Mouse (Mus musculus) left cerebral cortex, postnatal 4 days (tissue): ENCODE results near the gene Acer1. TPM values are rescaled to one million over a fixed set of nuclear protein-coding genes. Genes with fewer than 3 reads are reported as not detected.
"Not testable (repeated sequence)": the region's sequence is repeated elsewhere in the genome, so short reads cannot be mapped to it uniquely, and the experiment has no call there.

Experiments
- DNase-seq: peaks from one replicate; pipeline ENCODE4 v3.0.0-alpha.2; 2022
- intact Hi-C: fragments of 180-260 bp; cut with DNase I; formaldehyde crosslinking; loops from one replicate; pipeline ENCODE4 v1.15.1; 2025
- total RNA-seq, 2 experiments: library from RNA; stranded (reverse); gene quantifications; 2 replicates each; pipeline ENCODE4 v1.2.3; 2021

Acer1 gene
- total RNA-seq, 2 experiments from 2014 or later, result not detected

DNA sequence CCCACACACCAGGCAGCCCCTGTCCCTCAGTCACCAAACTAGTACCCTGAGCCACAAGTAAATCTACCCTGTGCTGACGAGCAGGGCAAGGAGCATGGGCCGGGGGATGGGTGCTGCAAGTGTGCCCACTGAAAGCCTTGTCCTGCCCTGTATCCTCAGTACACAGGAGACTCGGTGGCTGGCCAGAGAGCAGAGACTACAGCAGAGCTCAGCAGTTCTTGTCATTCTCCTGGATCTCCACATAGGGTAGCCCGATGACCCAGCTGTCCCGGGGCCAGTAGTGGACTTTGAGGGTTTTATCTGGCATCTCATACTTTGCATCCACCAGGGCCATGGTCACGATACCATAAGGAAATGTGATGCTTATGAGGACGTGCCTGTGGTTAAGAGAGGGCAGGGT is 27.1 kb downstream of the Acer1 start:
- no peak for DNase-seq
- intact Hi-C loops, result no loop called here

DNA sequence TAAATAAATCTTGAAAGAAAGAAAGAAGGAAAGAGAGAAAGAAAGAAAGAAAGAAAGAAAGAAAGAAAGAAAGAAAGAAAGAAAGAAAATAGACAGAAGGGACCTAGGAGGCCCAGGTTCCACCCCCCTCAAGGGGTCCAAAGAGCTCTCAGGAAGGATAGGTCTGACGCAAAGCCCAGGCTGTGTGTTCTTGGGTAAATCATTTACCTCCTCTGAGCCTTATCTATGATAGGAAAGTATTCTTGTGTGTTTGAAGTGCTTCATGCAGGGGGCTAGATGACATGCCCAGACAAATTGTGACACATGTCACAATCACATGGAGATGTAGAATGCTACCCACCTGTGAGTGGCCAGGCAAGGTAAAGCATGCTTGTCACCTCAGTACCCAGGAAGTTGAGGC is 29.3 kb downstream of the Acer1 start:
- no peak for DNase-seq
- intact Hi-C loops, result no loop called here

DNA sequence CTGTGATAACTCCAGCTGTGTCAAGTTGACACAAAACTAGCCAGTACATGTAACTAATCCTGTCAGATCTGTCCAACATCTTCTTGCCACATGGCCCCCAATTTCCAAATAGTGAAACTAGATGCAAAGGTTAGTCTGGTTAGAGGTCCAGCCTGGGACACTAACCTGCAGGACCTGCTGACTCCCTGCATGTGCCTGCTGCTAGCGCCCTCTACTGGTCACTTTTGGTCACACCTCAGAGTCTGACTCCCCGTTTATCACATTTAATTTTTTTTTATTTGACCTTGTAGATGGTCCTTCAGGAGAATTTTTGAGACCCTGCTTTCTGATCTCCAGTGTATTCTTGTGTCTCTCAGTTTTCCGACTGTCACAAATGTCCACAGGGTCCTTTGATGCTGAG is 31.0 kb downstream of the Acer1 start:
- intact Hi-C loops, result no loop called here
- DNase-seq, result peak; percentile 45

DNA sequence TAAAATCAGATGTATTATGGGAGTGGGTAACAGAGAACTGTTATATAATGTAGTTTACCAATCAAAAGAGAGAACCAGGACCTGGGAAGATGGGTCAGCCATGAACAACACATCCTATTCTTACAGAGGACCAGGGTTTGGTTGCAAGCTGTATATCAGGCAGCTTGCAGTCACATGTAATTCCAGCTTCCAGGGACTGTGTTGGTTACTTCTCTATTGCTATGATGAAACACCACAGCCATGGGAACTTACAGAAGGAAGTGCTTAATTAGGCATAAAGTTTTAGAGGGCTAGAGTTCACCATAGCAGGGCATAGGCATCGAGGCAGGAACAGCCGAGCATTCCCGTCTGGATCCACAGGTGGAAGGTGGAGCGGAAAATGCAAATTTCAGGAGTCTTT is 43.2 kb downstream of the Acer1 start:
- DNase-seq, result no peak
- intact Hi-C loops, result no loop called here

DNA sequence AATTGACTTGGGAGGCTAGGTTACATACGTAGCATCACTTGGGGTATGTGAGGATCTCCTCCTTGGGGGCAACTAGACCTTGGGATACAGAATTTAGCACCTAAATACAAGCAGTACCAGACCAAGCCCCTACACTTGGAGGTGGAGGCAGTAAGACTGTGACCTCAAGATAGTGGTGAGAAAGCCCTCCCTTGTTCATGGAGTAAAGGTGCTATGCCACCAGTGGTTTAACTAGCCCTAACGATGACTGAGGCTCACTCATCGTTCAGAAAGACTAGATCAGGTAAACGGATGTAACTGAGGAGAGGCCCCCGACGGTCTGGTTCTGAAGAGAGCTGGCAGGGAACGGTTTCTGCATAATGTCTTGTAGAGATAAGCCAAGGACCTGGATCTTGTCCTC is 45.2 kb downstream of the Acer1 start:
- intact Hi-C loops, result no loop called here
- no peak for DNase-seq

DNA sequence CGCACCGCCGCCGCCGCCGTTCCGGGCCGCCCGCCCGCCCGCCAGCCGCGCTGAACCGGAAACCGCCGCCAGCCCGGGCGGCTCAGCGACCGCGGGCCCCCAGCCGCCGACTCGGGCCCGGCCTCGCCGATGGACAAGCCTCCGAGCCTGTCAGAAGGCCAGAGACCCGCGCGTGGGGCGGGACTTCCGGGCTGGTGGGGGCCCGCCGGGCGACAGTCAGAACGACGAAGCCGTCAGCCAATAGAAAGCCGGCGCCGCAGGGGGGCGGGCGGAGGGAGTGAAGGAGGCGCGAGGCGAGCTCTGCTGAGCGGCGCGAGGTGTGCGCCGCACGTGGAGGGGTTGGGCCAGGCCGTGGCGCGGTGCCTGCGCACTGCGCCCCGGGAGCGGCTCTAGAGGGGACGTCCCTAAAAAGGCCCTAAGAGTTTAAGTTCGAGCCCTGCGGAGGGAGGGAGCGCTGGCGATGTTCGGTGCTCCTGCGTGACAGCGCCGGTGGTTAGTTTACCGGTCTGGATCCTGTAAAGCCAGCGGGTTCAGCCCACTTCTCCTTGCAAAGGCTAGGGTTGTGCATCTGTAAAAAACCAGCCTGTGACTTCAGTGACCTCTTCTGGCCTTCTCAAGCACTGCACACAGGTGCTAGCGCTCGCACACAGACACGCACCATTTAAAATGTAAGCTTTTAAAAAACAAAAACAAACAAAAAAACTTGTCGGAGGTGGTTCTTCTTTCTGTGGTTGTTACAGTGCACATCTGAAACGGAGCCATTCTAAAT is 46.4 kb downstream of the Acer1 start, which contains the start of gene Mllt1:
Gene Mllt1, minus strand, starts transcription at position 53 of the 769 bp plus-strand sequence.
- DNase-seq, result peak; percentile 100
- intact Hi-C loops, result no loop called here

DNA sequence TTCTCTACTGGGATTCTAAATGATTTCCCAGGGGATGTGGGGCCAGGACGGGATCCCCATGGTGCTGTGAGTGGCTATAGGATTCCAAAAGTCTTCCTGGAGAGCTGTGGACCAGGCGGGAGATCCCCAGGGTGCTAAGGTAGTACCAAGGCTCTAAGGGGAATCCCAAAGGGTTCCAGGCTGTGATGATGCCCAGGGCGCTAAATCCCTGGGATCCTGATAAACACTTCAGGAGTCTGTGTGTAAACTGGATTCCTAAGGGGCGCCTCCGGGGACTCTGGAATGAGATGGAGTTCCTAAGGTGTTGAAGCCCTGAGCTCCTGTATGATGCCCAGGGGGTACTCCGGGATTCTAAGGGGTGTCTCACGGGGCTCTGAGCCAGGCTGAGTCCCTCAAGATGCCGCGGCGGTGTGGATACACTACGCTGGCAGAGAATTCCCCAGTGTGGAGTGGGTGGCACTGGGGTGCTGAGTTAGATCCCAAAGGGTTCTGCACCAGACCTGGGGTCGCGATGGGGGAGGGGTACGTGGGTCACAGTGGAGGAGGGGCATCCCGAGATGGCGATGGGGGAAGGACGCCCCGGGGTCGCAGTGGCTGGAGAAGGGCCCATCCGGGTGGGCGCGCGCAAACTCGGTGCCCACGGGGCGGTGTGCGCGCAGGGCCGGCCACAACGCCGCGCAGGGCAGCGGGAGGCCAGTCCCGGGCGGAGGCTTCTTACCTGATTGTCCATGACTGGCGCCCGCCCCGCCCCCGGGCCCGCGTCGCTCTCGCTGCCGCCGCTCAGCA is 47.2 kb downstream of the Acer1 start:
- intact Hi-C loops, result no loop called here

DNA sequence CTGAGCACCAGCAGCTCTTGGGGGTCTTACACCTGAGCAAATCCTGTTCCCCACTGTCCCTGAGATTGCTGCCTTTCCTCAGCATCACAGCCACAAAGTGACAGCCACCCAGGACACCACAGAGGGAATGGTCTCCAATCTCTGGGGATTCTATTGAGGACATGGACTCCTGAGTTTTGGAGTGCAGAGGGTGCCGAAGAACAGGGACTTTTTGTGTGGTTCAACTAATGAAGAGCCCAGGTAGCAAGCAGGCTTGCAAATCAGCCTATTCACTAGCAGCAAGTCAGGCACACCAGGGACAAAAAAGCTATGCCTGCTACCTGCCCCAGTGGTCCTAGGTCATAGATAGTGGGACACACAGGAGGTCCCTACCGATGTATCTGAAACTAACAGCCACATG is 48.5 kb downstream of the Acer1 start:
- no peak for DNase-seq
- intact Hi-C loops, result no loop called here

More for the DNA sequence above, 47.2 kb downstream of the Acer1 start:
- peak; percentile 52 for DNase-seq

DNA sequence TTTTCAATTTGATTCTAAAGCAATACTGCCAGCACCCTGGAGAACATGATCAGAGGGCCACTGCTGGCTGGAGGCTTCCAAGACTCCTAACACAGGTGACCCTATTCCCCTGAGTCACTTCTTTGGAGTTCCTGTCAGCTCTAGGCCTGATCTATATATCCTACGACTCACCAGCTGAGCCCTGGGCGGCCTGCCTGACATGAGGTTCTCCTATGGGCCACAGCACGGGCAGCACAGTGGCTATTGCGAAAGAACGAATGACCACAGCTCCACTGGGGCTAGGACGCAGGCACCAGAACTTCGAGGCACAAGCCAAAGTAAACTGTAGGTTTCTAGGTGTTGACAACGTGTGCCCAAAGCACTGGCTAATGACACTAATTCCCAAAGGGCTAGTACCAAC is 51.9 kb downstream of the Acer1 start:
- intact Hi-C loops, result no loop called here
- no peak for DNase-seq

DNA sequence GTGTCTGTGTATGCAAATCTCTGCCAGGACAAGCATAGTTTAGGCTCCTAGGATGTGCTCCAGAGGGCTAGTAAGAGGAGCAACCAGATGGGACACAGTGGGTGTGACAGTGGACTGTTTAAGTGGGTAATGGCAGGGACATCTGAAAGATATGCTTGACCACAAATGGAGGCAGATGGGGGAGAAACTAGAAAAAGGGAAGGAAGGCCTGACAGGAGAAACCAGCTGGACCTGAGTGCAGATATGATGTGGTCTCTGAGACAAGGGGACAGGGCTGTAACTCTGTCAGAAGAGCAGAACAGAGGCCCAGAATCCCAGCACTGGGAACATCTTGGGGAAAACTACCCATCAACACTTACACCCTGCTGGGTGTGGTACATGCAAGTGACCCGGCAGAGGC is 52.4 kb downstream of the Acer1 start:
- no peak for DNase-seq
- intact Hi-C loops, result no loop called here

DNA sequence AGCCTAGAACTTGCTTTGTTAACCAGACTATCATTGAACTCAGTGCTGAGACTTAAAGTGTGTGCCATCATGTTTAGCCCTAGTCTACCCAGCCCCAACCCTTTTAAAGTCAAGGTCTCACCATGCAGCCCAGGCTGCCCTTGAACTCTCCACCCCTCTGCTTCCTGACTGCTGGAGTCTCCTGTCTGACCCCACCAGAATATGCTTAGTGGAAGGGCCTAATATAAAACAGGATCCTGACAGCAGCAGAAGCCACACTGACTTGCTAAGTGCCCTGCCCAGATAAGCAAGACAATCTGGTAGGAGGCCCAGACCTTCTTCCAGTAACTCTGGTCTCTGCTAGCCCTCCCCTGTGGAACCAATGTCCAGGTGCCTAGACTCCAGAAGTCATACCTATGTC is 52.8 kb downstream of the Acer1 start:
- intact Hi-C loops, result no loop called here
- DNase-seq, result no peak

DNA sequence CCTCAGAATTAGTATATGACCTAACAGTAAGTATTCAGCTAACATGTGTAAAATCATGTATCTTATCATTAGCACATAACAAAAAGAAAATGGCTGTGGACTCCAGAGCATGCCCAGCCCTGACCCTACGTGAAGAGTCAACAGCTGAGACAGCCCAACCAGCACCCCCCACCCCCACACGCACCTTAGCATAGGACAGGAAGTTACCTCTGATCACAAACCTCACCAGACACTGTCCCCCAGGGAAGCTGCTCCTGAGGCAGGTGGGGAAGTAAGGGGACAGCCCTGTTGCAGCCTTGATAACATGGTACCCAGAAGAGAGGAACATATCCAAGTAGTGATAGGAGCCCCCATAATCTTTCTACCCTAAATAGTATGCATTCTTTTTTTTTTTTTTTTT is 55.9 kb downstream of the Acer1 start:
- DNase-seq, result no peak
- intact Hi-C loops, result no loop called here

DNA sequence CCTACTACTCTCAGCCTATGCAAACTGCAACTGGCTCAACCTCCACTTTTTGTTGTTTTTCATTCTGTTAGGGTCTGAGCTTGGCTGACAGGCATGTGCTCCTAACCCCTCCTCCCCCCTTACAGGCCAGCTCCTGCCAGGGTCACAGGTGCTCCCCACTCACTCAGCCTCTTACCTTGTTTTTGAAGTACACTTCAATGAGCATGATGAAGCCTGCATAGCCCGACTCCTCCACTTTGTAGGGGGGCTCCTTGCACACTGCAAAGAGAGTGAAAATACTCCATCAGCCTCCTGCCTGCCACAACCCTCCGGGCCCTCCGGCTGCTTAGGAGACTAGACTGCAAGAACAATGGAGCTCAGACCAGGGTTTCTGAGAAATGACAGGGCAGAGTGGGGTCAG is 62.2 kb downstream of the Acer1 start:
- intact Hi-C loops, result no loop called here
- no peak for DNase-seq

DNA sequence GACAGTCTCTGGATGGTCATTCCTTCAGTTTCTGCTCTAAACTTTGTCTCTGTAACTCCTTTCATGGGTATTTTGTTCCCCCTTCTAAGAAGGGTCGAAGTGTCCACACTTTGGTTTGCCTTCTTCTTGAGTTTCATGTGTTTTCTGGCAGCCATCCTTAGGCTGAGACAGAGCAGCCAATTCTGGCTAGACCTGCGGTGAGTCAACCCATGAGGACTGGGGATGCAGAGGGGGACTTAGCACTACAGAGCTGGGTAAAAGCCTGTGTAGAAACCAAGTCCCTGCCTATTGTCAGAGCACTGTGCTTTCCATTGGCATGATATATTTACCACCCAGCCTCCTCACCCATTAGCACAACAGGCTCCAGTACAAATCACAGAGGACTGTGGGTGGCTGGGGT is 64.8 kb downstream of the Acer1 start:
- intact Hi-C loops, result no loop called here

DNA sequence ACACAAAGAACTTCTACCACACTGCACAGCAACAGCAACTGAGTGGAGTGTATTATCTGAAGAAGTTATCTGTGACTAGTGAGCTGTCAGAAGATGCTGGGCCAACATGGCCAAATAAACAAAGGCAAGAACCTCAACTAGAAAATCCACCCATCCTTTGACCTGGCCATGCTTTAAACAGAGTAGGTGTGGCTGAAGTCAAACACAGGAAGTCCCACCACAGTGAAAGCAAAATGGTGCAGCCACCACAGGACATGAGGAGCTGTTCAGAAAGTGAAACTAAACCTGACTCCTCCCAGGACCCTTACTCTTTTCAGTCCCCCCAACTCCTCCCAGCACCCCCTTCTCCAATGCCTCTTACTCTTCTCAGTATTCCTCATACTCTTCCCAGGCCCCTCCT is 68.5 kb downstream of the Acer1 start:
- no peak for DNase-seq
- intact Hi-C loops, result no loop called here

More for the DNA sequence above, 64.8 kb downstream of the Acer1 start:
- DNase-seq, result no peak

DNA sequence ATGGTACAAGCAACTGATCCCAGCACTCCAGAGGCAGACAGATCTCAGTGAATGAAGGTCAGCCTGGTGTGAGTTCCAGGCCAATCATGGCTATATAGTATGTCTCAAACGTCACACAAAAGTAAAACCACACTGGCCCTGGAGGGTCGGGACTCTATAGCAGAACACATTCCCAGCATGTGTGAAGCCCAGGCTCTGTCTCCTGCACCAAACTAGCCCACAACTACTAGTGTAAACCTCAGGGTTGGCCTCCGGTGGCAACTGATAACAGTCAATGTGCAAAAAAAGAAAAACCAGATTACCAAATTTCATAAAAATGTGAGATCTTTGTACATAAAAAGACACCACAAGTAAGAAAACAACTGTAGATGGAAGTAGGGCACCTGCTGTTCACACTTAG is 68.9 kb downstream of the Acer1 start:
- intact Hi-C loops, result no loop called here
- DNase-seq, result no peak

DNA sequence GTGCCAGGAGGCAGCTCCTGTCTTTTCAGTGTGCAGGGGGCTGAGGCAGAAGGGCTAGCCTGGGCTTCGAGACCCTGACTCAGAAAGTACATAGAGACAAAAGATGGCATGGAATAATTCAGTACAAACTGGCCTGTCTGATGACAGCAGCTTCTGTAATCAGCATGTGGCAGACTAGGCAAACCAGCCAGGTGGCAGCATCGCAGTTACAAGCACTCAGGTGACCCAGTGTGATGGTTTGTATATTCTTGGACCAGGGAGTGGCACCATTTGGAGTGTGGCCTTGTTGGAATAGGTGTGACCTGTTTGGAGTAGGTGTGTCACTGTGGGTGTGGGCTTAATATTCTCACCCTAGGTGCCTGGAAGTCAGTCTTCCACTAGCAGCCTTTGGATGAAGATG is 72.2 kb downstream of the Acer1 start:
- intact Hi-C loops, DNase-seq: not testable (repeated sequence)

DNA sequence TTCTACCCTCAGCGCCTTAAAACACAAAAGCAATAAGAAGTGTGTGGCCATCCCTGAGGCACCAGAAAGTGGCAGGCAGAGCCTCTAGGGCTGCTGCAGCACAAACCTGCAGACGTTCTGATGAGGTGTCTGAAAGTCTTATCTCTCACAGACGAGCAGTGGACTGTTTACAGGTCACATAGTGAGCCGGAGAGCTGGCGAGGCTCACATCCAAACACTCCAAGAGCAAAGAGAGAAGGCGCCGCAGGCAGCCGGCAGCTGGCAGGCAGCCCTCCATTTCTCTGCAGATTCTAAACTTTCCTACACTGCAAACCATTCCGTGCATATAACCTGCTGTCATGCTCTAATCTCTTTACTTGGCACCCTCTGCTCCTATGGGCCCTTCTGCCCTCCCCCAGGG is 74.0 kb downstream of the Acer1 start:
- DNase-seq, result no peak
- intact Hi-C loops, result no loop called here

DNA sequence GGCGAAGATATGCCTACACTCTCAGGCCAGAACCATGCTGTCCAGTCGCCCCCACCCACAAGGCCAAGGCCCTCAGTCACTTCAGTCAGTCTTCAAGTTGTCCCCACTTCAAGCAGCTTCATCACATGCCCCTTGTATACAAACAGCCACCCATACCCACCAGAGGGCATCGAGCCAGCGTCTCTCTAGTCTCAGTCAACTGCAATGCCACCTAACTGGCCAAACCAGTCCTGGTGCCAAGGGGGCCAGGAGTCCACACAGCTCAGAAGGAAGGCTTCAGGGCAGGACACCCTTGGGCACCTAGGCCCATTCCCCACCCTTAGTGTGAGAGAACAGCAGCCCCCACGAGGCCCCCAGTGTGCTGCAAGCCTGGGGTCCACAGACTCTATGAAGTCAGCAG is 74.8 kb downstream of the Acer1 start:
- DNase-seq, result no peak
- intact Hi-C loops, result no loop called here

DNA sequence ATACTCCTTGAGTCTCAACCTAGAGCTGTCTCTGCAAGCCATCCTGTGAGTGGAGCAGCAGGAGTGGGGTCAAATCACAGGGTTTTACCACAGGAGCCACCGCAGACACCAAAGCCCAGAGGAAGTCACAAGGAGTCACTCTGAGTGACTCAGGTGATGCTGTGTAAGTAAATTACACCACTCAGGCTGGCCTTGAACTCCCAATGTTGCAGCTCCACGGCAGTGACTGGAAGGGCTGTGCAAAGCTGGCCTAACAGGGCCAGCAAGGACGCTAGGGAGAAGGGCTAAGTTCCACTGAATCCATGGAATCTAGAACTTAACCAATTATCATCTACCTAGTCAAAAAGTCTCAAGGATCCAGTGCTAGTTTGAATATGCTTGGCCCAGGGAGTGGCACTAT is 75.8 kb downstream of the Acer1 start:
- intact Hi-C loops, result no loop called here

More for the DNA sequence above, 75.8 kb downstream of the Acer1 start:
- DNase-seq, result no peak
